Comparison of ENCODE assay signal across 20 mouse cellular contexts in the genomic region with DNA sequence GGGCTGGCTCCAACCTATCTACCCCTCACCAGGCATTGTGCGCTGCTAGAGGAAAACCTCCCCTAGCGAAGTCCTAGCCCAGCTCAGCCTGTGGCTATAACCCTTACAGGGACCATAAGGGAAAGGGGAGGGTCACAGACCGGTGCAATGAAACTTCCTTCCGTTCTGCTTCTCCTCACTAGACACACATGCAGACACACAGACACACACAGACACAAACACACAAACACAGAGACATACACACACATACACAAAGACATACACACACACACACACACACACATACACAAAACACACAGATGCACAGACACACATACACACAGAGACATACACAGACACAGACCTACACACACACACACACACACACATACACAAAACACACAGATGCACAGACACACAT. TPM values are rescaled to one million over a fixed set of nuclear protein-coding genes. Genes with fewer than 3 reads are reported as not detected.
DNase-seq lines count a peak whose midpoint lies in the region; ATAC-seq lines count a peak whose summit lies in the region.
"Had no signal": no experiment of that assay in that cellular context is flagged by ENCODE, and none has a peak within 500 bp of the region (broad histone marks: within the 10 kb centered on the region; RNA-seq: fewer than 3 reads in every experiment).

No protein-coding gene starts in this region.

- H3K27me3 ChIP-seq in heart, embryonic 11.5 days (ENCODE audit: control insufficient read depth, insufficient read depth, low read length) = no peaks in the 10 kb centered on the region
- H3K27me3 ChIP-seq in hindbrain, embryonic 14.5 days (ENCODE audit: control insufficient read depth, insufficient read depth, low read length) = no peaks in the 10 kb centered on the region
- no peaks in the 10 kb centered on the region for H3K27me3 ChIP-seq in hindbrain, embryonic 10.5 days (ENCODE audit: insufficient read depth, poor library complexity, severe bottlenecking)
- H3K27me3 ChIP-seq: limb, embryonic 13.5 days; liver, embryonic 15.5 days; Patski had no signal

- intact Hi-C loops in heart, postnatal 14 days (cut with DNase I) = no loop called here

- H3K9ac ChIP-seq in heart, embryonic 11.5 days (ENCODE audit: low read depth, low read length) = no peak overlapping the region
- no peak overlapping the region for H3K9ac ChIP-seq in hindbrain, embryonic 14.5 days
- H3K9ac ChIP-seq: embryonic facial prominence, embryonic 12.5 days; limb, embryonic 13.5 days; liver, embryonic 15.5 days had no signal

- H3K36me3 ChIP-seq in heart, embryonic 11.5 days (ENCODE audit: control insufficient read depth, insufficient read depth, low read length) = peaks cover 2% of the 10 kb centered on the region; the same call in 1 of the 2 replicates
- no peaks in the 10 kb centered on the region for H3K36me3 ChIP-seq in hindbrain, embryonic 14.5 days (replicated peaks; ENCODE audit: control insufficient read depth, insufficient read depth)
- H3K36me3 ChIP-seq in hindbrain, embryonic 10.5 days = no peaks in the 10 kb centered on the region
- H3K36me3 ChIP-seq: embryonic facial prominence, embryonic 12.5 days; limb, embryonic 13.5 days; liver, embryonic 15.5 days had no signal

- DNase-seq in heart, postnatal 14 days = no peak
- DNase-seq in hindbrain, embryonic 14.5 days (ENCODE audit: low spot score) = no peak
- no peak for DNase-seq in hindbrain, embryonic 10.5 days (ENCODE audit: low spot score)
- peak; percentile 39 to 44 for DNase-seq in spleen, postnatal 36 days (ENCODE audit: low spot score in 2 of 2)
- no peak for DNase-seq in spleen, postnatal 10 days (ENCODE audit: low spot score in 2 of 2)
- no peak for DNase-seq in kidney, postnatal 25 days
- DNase-seq: adrenal gland, postnatal 25 days; cerebellum, adult 8-10 months; gastrocnemius, postnatal 36 days; kidney, postnatal 14 days; lung, postnatal 10 days; right cerebral cortex, postnatal 14 days had no signal

- H3K9me3 ChIP-seq in heart, embryonic 11.5 days (replicated peaks; ENCODE audit: control insufficient read depth, low read length) = no peaks in the 10 kb centered on the region
- H3K9me3 ChIP-seq in hindbrain, embryonic 14.5 days (ENCODE audit: control insufficient read depth, low read length) = no peaks in the 10 kb centered on the region
- H3K9me3 ChIP-seq in hindbrain, embryonic 10.5 days = no peaks in the 10 kb centered on the region
- H3K9me3 ChIP-seq: embryonic facial prominence, embryonic 12.5 days; limb, embryonic 13.5 days; liver, embryonic 15.5 days had no signal

- no peak for ATAC-seq in heart, embryonic 11.5 days (replicated peaks; ENCODE audit: insufficient number of reproducible peaks, low FRiP score, low TSS enrichment)
- ATAC-seq in hindbrain, embryonic 14.5 days (ENCODE audit: low FRiP score) = no peak
- peak; percentile 24; the same call in 1 of the 2 replicates for ATAC-seq in granulocyte monocyte progenitor cell, adult 5-6 weeks (replicated peaks; ENCODE audit: poor library complexity, severe bottlenecking)
- ATAC-seq: activated CD4-positive, CD25-positive, alpha-beta regulatory T cell, adult 4 months; Patski had no signal

- peak overlapping the region; percentile 11 for H3K27ac ChIP-seq in heart, embryonic 11.5 days (ENCODE audit: low read depth, low read length)
- H3K27ac ChIP-seq in hindbrain, embryonic 14.5 days = peak overlapping the region; percentile 32; the same call in 1 of the 2 replicates
- no peak overlapping the region for H3K27ac ChIP-seq in hindbrain, embryonic 10.5 days
- H3K27ac ChIP-seq: embryonic facial prominence, embryonic 12.5 days; limb, embryonic 13.5 days; liver, embryonic 15.5 days had no signal

- H3K4me2 ChIP-seq in heart, embryonic 11.5 days = no peak overlapping the region
- H3K4me2 ChIP-seq in hindbrain, embryonic 14.5 days (replicated peaks) = no peak overlapping the region
- H3K4me2 ChIP-seq: embryonic facial prominence, embryonic 12.5 days; limb, embryonic 13.5 days; liver, embryonic 15.5 days had no signal

- H3K4me3 ChIP-seq in heart, embryonic 11.5 days (ENCODE audit: low read depth, low read length) = no peak overlapping the region
- H3K4me3 ChIP-seq in hindbrain, embryonic 14.5 days (replicated peaks; ENCODE audit: low read length) = no peak overlapping the region
- H3K4me3 ChIP-seq in hindbrain, embryonic 10.5 days = no peak overlapping the region
- H3K4me3 ChIP-seq: embryonic facial prominence, embryonic 12.5 days; limb, embryonic 13.5 days; liver, embryonic 15.5 days had no signal

- H3K4me1 ChIP-seq in heart, embryonic 11.5 days (ENCODE audit: control insufficient read depth, insufficient read depth, low read length) = peaks cover 31% of the 10 kb centered on the region
- peaks cover 15% of the 10 kb centered on the region; the same call in 1 of the 2 replicates for H3K4me1 ChIP-seq in hindbrain, embryonic 14.5 days (replicated peaks; ENCODE audit: control insufficient read depth, insufficient read depth, low read length)
- peaks cover 26% of the 10 kb centered on the region for H3K4me1 ChIP-seq in hindbrain, embryonic 10.5 days (replicated peaks)

- 61% methylated on average over 4 of the region's 4 CpGs for WGBS in heart, embryonic 11.5 days (ENCODE audit: insufficient replicate concordance)
- 76% methylated on average over 4 of the region's 4 CpGs for WGBS in hindbrain, embryonic 14.5 days
- 76% methylated on average over 4 of the region's 4 CpGs for WGBS in hindbrain, embryonic 10.5 days

RNA-seq across cellular contexts. Expression of a gene that starts 11.5 kb away (rescaled TPM):
- polyA plus RNA-seq in heart, embryonic 11.5 days (2014; fragmentation: Nextera tagmentation; extraction: Ambion mirVana) = 0.20 TPM in 1 of 2 replicates, not detected in the other
- 1 to 10 TPM; 1.8 to 4.9 TPM for total RNA-seq in heart, postnatal 14 days (2021)
- 0.20 and 0.31 TPM in 2 replicates for polyA plus RNA-seq in hindbrain, embryonic 14.5 days (2014; fragmentation: Nextera tagmentation; extraction: Ambion mirVana)
- 0.07 and 0.08 TPM in 2 replicates for polyA plus RNA-seq in hindbrain, embryonic 10.5 days (2016; fragmentation: Nextera tagmentation; extraction: Ambion mirVana)
- total RNA-seq in granulocyte monocyte progenitor cell, adult 5-6 weeks (2014; fragmentation: Nextera tagmentation) = 0.53 and 2.8 TPM in 2 replicates
- 1.7 and 2.2 TPM in 2 replicates for total RNA-seq in granulocyte monocyte progenitor cell, adult 5-6 weeks (2017)
- polyA plus RNA-seq: neural tube, embryonic 14.5 days had no signal

RNA-seq across cellular contexts. Expression of a gene that starts 25.2 kb away (rescaled TPM):
- polyA plus RNA-seq in heart, embryonic 11.5 days (2014; fragmentation: Nextera tagmentation; extraction: Ambion mirVana) = 8.3 and 8.5 TPM in 2 replicates
- 10 to 100 TPM; 32.7 to 34.3 TPM for total RNA-seq in heart, postnatal 14 days (2021)
- polyA plus RNA-seq in hindbrain, embryonic 14.5 days (2014; fragmentation: Nextera tagmentation; extraction: Ambion mirVana) = 7.3 and 9.6 TPM in 2 replicates
- 6.2 and 6.7 TPM in 2 replicates for polyA plus RNA-seq in hindbrain, embryonic 10.5 days (2016; fragmentation: Nextera tagmentation; extraction: Ambion mirVana)
- total RNA-seq in granulocyte monocyte progenitor cell, adult 5-6 weeks (2014; fragmentation: Nextera tagmentation) = 8.4 and 33.0 TPM in 2 replicates
- 11.9 and 19.1 TPM in 2 replicates for total RNA-seq in granulocyte monocyte progenitor cell, adult 5-6 weeks (2017)
- polyA plus RNA-seq: activated CD4-positive, CD25-positive, alpha-beta regulatory T cell, adult 4 months had no signal

RNA-seq across cellular contexts. Expression of a gene that starts 35.7 kb away (rescaled TPM):
- polyA plus RNA-seq in heart, embryonic 11.5 days (2014; fragmentation: Nextera tagmentation; extraction: Ambion mirVana) = 45.1 and 51.1 TPM in 2 replicates
- 10 to 100 TPM; 78.3 to 78.9 TPM for total RNA-seq in heart, postnatal 14 days (2021)
- polyA plus RNA-seq in hindbrain, embryonic 14.5 days (2014; fragmentation: Nextera tagmentation; extraction: Ambion mirVana) = 92.6 and 101 TPM in 2 replicates
- 28.8 and 31.3 TPM in 2 replicates for polyA plus RNA-seq in hindbrain, embryonic 10.5 days (2016; fragmentation: Nextera tagmentation; extraction: Ambion mirVana)
- total RNA-seq in granulocyte monocyte progenitor cell, adult 5-6 weeks (2014; fragmentation: Nextera tagmentation) = 97.0 and 99.2 TPM in 2 replicates
- 67.6 and 71.6 TPM in 2 replicates for total RNA-seq in granulocyte monocyte progenitor cell, adult 5-6 weeks (2017)

RNA-seq across cellular contexts. Expression of a gene that starts 37.0 kb away (rescaled TPM):
- polyA plus RNA-seq in heart, embryonic 11.5 days (2014; fragmentation: Nextera tagmentation; extraction: Ambion mirVana) = 30.4 and 30.5 TPM in 2 replicates
- total RNA-seq in heart, postnatal 14 days (2021) = 10 to 100 TPM; 11.5 to 12.4 TPM
- polyA plus RNA-seq in hindbrain, embryonic 14.5 days (2014; fragmentation: Nextera tagmentation; extraction: Ambion mirVana) = 42.1 and 45.6 TPM in 2 replicates
- polyA plus RNA-seq in hindbrain, embryonic 10.5 days (2016; fragmentation: Nextera tagmentation; extraction: Ambion mirVana) = 29.7 and 33.5 TPM in 2 replicates
- total RNA-seq in granulocyte monocyte progenitor cell, adult 5-6 weeks (2014; fragmentation: Nextera tagmentation) = 25.7 and 31.1 TPM in 2 replicates
- 33.2 and 46.7 TPM in 2 replicates for total RNA-seq in granulocyte monocyte progenitor cell, adult 5-6 weeks (2017)

Comparison
In these comparisons a context has a peak if more than half of its experiments do, and no peak if none do; other contexts are left out.
1. DNase-seq: peak in spleen, postnatal 36 days (2 of 2); none in heart, postnatal 14 days (0 of 2), hindbrain, embryonic 14.5 days (single experiment), hindbrain, embryonic 10.5 days (single experiment), spleen, postnatal 10 days (0 of 2) and kidney, postnatal 25 days (0 of 2).